Mouse (Mus musculus): ENCODE measurements at regions not wholly inside any gene's neighbourhood (a gene's known extent, or its start where the extent isn't known, plus 50 kb on each side); places are given as distances from the start of the nearest gene placed in this dataset.
A peak's percentile ranks its signal among the peaks of the same experiment; 100 is the strongest.

DNA sequence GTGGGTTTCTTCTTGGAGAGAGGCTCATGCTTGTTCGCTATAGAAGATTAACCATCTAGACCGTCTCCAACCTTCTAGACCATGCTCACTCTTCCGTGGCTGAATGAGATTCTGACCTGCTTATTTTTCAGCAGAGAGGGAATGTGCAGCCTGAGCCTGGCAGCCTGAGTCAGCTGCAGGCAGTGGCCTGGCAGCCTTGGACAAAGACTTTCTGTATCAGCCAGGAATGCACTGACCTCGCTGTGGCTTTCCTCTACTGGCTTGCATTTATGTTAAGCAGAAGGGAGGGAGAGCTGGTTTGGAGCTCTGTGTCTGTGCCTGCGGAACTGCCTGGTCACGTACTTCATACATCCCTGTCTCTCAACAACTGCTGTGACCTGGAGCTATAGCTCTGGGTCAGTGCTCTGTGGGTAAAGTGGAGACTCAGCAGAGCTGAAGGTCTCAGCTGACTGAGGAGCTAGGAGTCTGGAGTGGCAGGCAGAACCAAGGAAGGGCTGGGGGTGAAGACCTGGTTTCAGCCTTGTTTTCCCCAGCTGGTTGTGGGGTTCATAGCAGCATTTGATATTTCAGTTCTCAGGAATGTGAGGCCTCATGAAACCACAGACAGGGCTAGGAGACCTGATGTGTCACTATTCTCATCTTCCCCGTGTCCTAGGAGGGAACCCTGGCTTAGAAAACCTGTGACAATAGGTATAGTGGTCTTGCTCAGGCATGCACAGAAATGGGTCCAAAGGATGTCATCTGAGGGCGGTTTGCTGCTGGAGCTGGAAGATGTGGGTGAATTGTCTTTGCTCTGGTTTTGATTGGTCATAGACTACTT, 207.2 kb upstream of the Ncam1 start:
- DNase-seq, result peak; percentile 62

DNA sequence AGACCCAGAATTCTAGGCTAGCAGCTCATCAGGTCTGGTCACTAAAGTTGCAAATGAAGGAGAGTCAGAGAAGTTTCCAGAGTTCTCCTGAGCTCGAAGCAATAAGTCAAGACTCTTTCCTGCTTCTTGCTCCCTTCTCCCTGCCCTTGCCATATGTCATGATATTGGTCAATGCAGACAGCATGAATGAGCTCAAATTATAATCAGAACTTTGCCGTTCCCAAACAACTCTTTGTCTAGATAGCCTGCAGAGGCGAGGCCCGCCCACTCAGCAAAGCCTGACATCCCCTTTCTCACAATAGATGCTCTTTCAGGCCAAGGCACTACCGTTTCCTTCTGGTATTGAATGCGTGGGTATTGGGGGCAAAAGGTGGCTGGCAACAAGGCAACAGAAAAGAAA, 204.0 kb upstream of the Ncam1 start:
- peak; percentile 13 for DNase-seq

DNA sequence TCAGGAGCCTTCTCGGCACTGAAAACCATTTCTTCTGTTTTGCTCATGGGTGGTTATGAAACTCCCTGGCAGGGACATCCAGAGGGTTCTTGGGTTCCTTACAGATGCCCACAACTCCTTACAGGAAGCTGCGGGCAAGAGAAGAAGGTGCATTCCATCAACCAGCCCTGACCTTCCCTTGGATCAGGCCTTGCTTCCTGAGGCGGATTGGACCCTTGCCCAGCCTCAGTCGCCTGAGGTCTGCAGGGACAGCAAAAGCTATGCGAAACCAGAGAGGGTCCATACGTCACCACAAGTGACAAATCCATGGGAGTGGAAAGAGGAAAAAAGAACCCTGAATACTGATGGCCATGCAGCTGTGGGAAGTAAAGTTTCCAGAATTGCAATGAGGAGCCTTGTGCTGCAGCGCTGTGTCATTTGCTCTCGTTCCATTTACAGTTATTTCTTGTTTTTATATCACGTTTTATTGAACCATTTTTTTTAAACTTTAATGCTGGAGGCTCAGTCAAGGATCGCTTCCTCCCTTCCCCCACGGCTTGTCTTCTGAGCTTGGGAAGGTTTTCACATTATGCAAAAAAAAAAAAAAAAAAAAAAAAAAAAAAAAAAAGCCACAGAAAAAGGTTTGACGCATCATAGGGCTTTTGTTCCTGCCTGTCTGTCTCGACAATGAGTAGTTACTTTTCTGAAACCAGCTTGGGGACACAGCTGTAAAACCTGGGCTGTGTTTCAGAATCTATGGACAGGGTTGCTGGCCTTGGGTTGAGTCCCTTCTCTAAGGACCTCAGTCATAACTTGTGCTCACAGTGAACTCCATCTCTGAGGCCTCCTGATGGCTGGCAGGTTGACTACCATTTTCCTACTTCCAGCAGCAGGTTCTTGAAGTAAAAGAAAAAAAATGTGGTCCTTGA, 202.0 kb upstream of the Ncam1 start:
- peak; percentile 78 for DNase-seq

DNA sequence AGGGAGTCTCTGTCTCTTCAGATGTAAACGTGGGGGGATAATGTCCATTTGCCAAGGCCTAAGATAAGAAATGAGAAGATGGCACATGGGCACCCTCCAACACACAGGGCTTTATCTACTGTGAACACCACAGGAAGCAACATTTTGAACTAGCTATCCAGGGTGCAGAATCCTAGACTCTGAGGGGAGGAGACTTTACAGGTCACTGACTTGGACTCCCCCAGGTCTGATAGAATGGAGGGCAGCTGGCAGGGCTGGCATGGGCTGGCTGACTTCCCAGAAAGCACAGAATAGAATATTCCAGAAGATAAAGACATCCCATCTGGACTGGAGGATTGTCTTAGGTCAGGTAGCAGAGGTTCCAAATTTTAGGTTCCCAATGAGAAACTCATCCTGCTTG, 201.2 kb upstream of the Ncam1 start:
- DNase-seq, result peak; percentile 67

DNA sequence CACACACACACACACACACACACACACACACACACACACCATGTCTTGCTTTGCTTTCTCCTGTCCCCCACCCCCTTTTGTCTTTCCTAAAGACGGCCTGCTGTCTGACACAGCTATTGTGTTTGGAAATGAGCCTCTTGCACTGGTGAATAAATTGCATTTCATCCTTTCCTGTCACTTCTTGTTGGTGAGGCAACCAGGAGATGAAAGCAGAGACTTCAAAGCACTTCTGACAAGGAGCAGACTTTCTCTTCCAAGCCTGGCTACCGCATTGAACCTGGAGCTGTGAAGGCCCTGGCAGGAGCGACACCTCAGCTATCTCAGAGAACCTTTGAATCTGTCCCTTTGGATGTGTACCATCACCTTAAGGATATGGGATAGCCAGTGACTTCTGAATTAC, 199.4 kb upstream of the Ncam1 start:
- no peak for DNase-seq

DNA sequence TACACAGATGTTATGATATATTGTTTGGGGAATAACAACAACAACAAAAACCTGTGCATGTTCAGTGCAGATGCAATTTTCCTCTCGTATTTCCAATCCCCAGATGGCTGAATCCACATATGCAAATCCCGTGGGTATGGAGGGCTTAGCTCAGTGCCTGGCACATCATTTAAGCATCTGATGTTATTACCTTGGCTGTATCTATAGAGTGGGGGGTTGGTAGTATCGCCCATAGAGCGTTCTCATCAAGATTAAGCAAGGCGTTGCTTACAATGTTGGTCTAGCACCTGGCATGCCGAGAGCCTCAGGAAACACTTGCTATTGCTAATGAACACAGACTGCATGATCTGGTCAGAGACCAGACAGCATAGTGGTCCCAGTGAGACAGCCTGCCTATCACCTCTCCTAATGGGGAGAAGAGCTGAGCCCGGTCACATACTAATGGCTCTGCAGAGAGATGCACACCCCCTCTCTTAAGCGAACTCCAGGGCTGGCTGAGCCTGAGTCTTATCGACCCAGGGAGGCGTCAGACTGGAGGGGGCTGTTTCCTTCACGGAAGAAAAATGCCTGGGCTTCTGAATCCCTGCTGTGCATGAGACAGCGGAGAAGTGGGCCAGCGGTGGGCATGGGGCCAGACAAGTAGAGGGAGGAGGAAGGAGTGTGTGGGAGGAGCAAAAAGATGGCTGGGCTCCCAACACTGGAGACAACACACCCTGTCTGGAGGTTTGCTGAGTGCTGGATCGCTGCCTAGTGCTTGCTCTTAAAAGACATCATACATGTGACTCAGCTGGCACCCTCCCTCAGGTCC, 190.9 kb upstream of the Ncam1 start:
- DNase-seq, result peak; percentile 94

DNA sequence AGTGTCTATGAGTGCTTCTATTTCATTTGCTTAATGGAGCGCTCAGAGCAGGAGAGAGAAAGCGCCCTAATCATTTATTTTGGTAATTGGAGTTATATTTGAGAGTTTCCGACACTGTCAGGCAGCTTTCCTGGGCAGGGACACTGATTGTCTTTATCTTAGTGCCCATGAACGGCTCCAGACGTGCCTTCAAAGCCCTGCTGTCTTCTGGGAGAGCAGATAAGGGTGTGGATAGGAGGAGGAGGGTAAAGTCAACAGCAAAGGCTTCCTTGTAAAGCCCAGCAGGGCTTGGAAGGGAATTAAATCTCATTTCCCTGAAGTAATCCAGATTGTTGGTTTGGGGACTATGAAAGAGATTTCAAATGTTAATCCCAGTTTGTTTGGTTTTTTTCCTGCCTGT, 189.3 kb upstream of the Ncam1 start:
- DNase-seq, result no peak

DNA sequence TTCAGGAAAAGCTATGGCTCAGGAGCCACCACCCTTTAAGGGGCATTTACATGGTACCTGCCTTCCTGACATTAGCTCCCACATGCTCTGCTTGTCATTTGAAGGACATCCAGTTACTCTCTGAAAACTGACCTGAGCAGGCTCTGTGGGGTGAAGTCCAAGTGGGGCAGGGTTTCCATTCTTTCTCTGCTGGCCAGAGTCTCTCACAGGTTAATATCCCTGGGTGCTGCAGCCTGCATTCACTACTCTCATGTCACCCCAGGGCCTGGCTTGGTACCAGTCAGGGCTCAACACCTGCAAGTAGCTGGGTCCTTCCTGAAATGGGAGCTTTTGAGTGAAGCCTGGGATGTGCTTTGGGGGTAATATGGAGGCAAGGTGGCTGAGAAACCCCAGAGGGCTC, 188.8 kb upstream of the Ncam1 start:
- DNase-seq, result peak; percentile 29

DNA sequence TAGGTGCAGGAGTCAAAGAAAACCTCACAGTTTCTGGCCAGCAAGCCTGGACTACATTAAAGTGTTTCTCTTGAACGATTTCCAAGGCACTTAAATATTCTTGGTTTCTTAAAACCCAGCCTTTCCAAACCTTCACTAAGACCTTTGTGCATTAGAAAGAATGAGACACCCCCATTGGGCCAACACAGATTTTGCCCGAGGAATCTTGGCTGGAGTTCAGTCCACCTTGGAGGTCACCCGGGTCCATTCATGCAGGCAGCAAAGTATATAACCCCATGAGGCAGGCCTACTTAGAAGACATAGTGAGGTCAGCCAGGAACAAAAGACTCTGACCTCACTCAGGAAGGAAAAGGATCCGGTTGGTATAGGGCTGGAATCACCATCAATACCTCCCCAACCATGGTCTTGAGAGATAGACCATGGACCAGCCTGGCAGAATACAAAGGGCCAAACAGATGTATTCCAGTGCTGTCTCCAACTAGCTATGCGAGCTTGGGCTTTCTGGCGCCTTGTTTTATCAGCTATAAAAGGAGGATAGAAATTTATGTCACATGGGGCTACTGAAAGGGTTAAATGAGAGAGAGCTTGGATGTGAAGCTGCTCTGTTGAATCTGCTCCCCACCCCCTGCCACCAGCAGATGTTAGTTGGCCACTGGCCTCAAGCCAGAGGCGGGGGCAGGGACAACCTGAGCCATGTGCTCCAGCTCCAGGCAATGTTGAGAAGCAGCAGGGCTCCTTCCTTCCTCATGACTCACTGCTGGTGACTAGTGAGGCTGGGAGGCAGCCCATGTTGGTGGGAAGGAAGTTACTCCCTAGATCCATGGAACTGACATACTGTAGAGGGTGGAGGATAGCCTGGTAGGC, 181.9 kb upstream of the Ncam1 start:
- DNase-seq, result peak; percentile 77

DNA sequence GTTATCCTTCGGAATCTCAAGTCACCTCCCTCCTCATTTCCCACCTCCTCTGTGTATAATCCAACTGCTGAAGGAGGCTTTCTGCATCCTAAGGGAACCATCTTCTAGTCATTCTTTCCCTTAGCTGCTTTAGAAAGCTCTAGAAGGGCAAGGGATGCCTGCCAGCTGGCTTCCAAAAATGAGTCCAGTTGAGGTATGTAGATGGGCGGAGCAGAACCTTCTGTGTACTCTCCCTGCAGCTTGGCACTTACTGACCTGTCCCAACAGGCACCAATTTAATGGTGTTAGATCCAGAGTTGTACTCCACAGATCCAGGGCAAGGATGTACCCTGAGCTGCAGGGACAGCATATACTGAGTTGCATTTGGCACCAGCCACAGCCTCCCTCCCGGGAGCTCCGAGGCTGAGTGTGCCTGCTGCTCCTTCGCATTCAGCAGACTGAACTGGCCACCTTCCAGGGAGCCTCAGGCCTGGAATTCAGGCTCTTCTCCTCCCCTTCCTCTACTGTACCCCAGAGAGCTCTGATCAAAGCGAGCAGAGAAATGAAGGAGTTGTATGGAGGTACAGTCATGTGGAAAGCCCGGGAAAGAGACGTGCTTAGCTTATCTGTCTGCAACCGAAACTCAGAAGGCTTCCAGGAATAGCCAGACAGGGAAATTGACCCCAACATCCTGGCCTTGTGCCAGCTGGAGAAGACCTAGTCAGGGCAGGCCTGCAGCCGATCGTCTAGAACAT, 177.4 kb upstream of the Ncam1 start:
- peak; percentile 87 for DNase-seq

DNA sequence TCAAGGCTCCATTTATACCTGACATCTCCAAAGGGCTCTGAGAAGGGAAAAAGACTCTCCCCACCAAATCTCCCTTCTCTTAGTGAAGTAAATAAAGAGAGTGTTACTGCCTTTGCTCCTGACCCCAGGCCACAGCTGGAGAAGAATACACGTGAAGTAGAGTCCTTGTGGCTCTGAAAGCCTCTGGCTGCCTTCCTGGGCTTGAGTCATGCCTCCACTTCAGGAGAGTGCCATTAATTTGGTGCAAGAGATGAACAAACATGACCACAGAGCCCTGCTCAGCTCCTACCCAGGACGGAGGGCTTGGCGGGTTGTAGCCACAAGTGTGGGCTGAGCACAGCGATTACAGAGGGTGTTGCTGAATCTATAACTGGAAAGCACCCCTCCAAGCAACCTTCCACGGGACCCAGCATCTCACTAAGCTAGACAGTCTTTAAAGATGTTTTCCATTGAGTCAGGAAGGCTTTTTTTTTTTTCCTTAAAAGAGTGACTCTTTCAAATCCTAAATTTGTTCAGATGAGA, 175.3 kb upstream of the Ncam1 start:
- DNase-seq, result no peak

DNA sequence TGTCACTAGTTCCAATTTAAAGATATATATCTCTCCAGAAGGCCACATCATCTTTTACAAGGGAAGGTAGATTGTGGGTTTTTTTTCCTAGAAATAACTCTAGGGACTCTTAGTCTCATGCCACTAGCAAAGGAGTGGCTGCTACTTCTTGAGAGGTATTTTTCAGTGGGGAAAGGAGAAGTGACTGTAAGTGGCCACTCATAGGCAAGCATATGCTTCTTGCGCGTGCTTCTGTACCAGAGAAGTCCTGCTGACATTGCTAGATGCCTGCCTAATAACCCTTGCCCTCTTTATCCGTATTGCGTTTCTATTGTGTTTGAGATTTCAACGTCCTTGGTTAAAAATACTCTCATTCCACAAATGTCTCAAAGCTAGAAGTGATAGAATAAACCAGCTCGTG, 170.7 kb upstream of the Ncam1 start:
- DNase-seq, result no peak

DNA sequence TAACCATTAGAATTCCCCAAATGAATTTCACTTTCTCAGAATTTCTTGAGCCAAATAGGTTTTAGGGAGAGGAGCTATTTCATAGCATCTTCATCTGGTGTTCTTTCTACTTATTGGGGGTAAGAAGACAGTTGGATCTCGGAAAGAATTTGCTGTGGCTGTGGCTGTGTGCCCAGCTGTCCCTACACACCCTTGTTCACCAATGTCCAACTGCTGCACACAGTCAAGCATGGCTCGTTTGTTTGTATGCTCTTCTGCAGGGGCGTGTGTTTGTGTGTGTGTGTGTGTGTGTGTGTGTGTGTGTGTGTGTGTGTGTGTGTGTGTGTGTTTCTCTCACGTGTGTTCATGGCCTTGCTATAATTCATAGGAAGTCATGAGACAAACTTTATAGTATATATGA, 165.9 kb upstream of the Ncam1 start:
- DNase-seq, result no peak

DNA sequence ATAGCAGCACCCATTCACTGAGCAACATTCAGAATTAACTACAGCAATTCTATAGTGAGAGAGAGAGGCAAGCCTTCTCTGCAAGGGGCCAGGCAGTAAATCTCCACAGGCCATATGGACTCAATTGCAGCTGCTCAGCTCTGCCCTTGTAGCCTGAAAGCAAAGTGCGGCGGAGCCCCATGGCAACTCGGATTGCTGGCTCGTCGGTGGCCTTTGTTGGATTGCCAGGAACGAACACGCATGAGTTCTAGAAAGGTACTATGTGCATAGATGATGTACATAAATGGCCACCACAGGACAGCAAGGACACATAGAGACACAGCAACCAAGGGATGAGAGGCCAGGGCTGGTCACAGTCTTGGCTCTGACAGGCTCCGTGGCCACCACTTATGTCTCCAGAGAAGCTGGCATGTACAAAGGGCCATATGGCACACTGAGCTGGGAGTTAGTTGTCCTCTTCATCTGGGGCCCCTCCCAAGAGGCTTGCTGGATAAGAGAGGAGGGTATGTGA, 163.9 kb upstream of the Ncam1 start:
- DNase-seq, result no peak

DNA sequence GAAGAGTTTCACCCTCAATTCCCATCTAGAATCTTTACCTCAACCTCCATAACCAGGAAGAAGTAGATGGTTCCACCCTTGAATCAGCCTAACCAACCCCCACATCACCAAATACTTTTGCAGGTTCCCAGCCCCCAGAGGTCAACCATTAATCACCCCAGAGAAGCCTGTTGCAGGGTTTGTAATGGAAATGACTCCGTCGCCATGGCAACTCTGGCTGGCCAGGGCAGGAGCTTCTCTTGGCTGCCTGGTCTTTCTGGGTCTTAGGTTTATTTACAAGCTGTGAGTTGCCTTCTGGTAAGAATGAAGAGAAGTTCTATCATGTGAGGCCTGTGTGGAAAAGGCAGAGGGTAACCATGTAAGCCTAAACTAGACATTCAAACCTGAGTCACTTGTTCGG, 163.2 kb upstream of the Ncam1 start:
- DNase-seq, result peak; percentile 64

DNA sequence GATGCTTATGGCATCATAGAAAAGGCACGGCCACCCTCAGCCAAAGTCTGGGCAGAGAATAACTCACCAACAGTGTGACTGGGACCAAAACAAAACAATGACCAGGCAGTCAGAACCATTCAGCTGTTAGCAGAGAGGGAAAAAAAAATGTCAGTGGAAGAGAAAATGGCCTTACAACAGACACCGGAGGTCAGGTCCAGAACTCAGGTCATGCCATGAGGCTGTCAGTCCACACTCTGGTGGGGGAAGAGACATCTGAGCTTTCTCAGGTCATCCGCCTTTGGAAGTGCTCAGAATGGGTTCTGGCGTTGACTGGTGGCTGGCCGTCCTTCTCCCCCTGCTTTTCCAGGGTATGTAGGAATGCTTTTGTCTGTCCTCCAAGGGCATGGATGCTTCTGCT, 162.6 kb upstream of the Ncam1 start:
- no peak for DNase-seq

DNA sequence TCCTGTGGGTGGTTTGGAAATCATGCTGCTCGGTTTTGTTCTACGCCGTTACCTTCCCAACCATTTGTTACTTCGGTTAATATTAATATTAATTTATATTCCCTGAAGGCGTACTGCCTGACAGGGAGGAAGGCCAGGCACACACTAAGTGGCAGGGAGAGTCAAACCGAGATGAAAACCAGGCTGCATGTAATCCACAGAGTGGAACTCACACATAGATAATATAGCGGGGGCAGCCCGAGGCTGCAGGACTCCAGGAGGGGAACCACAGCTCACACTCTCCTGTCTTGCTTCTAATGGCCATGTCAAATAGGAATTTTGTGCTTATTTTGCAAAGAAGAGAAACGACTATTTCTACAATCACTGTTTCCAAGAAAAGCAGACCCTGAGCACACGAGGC, 161.3 kb upstream of the Ncam1 start:
- no peak for DNase-seq

DNA sequence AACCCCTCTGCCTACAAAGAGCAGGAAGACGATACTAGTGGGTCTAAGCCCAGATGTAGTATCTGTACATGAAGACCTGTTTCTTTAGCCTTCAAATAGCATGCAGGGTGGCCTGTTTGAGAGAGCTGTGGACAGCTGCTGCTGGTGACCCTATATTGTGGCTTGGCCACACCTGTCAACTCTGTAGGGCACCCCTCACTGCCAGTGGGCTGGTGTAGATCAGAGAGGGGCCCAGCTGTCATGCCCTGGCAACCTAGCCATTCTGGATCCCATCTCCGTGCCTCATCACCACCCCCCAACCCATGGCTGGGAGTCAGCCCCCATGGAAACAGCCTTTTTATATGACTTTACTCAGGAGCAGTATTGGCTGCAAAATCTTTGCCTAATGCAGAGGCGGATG, 160.2 kb upstream of the Ncam1 start:
- no peak for DNase-seq

DNA sequence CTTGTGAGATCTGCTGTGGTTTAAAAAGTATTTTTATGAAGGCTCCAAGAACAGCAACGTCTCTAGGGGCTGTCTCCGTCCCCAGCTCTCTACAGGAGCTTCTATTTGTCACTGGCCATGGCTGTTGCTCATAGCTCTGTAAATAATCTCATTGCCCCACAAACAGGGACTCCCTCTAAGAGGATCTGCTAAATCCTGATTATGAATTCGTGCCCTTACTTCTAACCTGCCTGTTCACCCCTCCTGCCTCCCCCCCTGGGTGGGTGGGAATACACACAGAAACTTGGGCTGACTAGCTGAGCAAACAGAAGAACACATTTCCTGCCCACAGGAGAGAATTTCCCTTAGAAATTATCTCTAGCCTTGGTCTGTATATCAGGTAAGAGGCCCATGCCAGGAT, 155.9 kb upstream of the Ncam1 start:
- DNase-seq, result no peak

DNA sequence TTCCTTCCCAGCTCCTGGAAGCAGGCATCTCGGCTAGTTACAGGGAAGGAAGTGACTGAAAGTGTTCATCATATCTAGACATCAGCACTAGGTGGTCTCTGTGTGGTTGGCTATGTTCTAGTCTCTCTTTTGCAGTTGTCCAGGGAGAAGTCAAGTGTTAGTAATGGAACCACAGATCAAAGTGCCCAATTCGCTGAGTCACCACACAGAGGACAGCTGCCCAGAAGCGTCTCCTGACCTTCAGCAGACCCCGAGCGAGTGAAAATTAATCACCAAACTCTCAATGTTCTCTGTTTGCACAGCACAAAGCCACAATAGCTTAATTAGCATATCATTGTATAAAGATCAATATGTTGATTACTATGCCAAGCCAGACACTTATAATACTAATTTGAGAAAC, 151.6 kb upstream of the Ncam1 start:
- DNase-seq, result no peak

DNA sequence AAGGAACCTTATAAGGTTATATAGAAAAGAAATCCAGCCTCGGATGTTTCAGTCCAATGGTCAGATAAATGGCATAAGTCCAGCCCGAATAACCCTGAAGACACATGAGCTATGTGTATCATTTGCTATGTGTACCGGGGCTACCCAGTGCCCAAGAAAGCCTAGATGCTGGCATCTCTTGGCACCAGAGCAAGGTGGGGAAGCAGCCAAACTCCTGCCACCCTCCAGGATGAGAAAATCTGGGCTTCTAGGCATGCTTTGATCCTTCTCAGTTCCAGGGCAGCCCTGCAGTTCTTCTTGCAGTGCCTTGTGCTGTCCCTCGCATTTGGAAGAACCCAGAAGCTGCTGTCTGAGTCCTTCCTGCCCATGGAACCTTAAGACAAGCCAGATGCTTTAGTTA, 149.8 kb upstream of the Ncam1 start:
- DNase-seq, result no peak

Measured in kidney, postnatal 10 days (tissue).